Mouse (Mus musculus) midbrain, embryonic 16.5 days (tissue): Measurements from ENCODE around the gene Desi1. TPM values are rescaled to one million over a fixed set of nuclear protein-coding genes. Genes with fewer than 3 reads are reported as not detected.

ENCODE experiments used
- ATAC-seq: fragments of 200-750 bp; cut with Nextera tagmentation; 2 replicates; pipeline ENCODE4 v1.8.0; 2017; ENCODE audit warnings: moderate TSS enrichment
- H3K27ac ChIP-seq: fragments of 300-500 bp; sonication (generic); 2 replicates; pipeline ENCODE4 v1.5.1; 2014; ENCODE audit warnings: mild to moderate bottlenecking, low read length, mixed read lengths
- H3K27me3 ChIP-seq: fragments of 300-500 bp; sonication (generic); 2 replicates; pipeline ENCODE4 v1.6.1; 2014; ENCODE audit warnings: low read depth, low read length, mixed read lengths; ENCODE audit not compliant: control insufficient read depth, insufficient read depth
- H3K36me3 ChIP-seq: fragments of 300-500 bp; sonication (generic); 2 replicates; pipeline ENCODE4 v1.6.1; 2014; ENCODE audit warnings: mild to moderate bottlenecking, low read length, moderate library complexity, mixed read lengths; ENCODE audit not compliant: control insufficient read depth, insufficient read depth
- H3K4me1 ChIP-seq: fragments of 300-500 bp; sonication (generic); 2 replicates; pipeline ENCODE4 v1.6.1; 2014; ENCODE audit warnings: mild to moderate bottlenecking, low read length, mixed read lengths; ENCODE audit not compliant: control insufficient read depth, insufficient read depth
- H3K4me2 ChIP-seq: fragments of 300-500 bp; sonication (generic); 2 replicates; pipeline ENCODE4 v1.6.1; 2014; ENCODE audit warnings: mild to moderate bottlenecking, low read length, mixed read lengths
- H3K4me3 ChIP-seq: fragments of 300-500 bp; sonication (generic); 2 replicates; pipeline ENCODE4 v1.5.1; 2014; ENCODE audit warnings: low read depth, mild to moderate bottlenecking, low read length, moderate library complexity, mixed read lengths
- H3K9ac ChIP-seq: fragments of 300-500 bp; sonication (generic); 2 replicates; pipeline ENCODE4 v1.6.1; 2014; ENCODE audit warnings: low read depth, low read length, mixed read lengths
- H3K9me3 ChIP-seq: fragments of 300-500 bp; sonication (generic); replicated peaks from 2 replicates; pipeline ENCODE4 v1.6.1; 2014; ENCODE audit warnings: mild to moderate bottlenecking, low read length, mixed read lengths; ENCODE audit not compliant: control insufficient read depth, poor library complexity, severe bottlenecking
- WGBS: fragments of 180-500 bp; shearing (Covaris S2); extraction: QIAGEN DNeasy Blood & Tissue Kit; methylation state at CpG from one replicate; pipeline ENCODE4 v1.1.7; 2014; 5-methylcytosine and 5-hydroxymethylcytosine counted together
- polyA plus RNA-seq: library from polyadenylated mRNA; unstranded; fragments of >200 nt; fragmentation: Nextera tagmentation; extraction: Ambion mirVana; gene quantifications from 2 replicates; pipeline ENCODE4 v1.2.1, GENCODE M21; 2015

The Desi1 gene
- polyA plus RNA-seq: 46.4 and 47.2 TPM in 2 replicates

DNA sequence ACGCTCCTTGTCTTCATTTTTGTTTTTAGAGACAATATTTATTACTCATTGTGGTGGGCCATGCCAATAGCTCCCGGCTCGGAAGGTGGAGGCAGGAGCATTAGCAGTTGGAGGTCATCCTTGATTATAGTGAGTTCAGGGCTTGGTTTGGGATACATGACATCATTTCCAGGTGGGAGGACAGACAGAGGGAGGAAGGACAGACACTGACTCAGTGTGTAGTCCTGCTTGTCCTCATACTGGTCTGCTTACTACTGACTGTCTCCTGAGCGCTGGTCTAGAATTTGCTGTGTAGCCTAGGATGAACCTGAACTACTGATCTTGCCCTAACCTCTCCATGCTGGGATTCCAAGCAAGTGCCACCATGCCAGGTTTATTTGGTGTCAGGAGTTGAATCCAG is at the start of gene Desi1:
Desi1 (minus strand) TSS at position 101 of the 400 bp plus-strand sequence.
- Histone ChIP-seq H3K9me3 (no peaks in the 10 kb centered on the region), H3K4me3 (no peak within 1 kb of the TSS), H3K27ac (no peak within 1 kb of the TSS), H3K36me3 (peaks cover 34% of the 10 kb centered on the region), H3K9ac (no peak within 1 kb of the TSS), H3K4me1 (no peaks in the 10 kb centered on the region), H3K27me3 (no peaks in the 10 kb centered on the region), H3K4me2 (no peak within 1 kb of the TSS)
- ATAC-seq: no peak
- WGBS: 96% methylated on average over 4 of the region's 4 CpGs

GRCm38 (mm10) chr15:82081161-82081560 is 47.5 kb upstream of the Desi1 start:
- WGBS: 25% methylated on average over 7 of the region's 7 CpGs
- Histone ChIP-seq H3K9me3 (no peaks in the 10 kb centered on the region), H3K27ac (no peak overlapping the region), H3K4me1 (no peaks in the 10 kb centered on the region), H3K27me3 (no peaks in the 10 kb centered on the region), H3K36me3 (no peaks in the 10 kb centered on the region), H3K4me2 (no peak overlapping the region), H3K9ac (no peak overlapping the region), H3K4me3 (no peak overlapping the region)
- ATAC-seq: no peak

- Histone ChIP-seq H3K36me3 (no peaks in the 10 kb centered on the region), H3K4me1 (no peaks in the 10 kb centered on the region), H3K9me3 (no peaks in the 10 kb centered on the region), H3K4me2 (no peak overlapping the region), H3K27ac (no peak overlapping the region), H3K4me3 (no peak overlapping the region), H3K27me3 (no peaks in the 10 kb centered on the region), H3K9ac (no peak overlapping the region)
- 68% methylated on average over 10 of the region's 10 CpGs for WGBS
- no peak for ATAC-seq
These were observed 46.2 kb upstream of the Desi1 start for GRCm38 (mm10) chr15:82079883-82080282.

DNA sequence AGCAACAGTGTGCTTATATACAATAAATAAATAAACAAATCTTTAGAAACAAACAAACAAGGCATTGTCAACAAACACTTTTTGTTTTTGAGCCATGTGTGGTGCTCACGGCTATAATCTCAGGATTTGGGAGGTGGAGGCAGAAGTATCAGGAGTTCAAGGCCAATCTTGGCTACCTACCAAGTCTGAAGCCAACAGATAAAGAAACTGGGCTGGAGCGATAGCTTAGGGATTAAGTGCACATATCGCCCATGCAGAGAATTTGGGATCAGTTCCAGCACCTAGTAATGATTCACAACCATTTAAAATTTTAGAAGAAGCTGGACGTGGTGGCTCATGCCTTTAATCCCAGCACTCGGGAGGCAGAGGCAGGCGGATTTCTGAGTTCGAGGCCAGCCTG is 39.8 kb upstream of the Desi1 start:
- H3K4me3 ChIP-seq: no peak overlapping the region
- H3K4me1 ChIP-seq: no peaks in the 10 kb centered on the region; the same call in 1 of the 2 replicates
- no peak for ATAC-seq
- H3K4me2 ChIP-seq: no peak overlapping the region
- no peaks in the 10 kb centered on the region for H3K9me3 ChIP-seq
- 86% methylated on average over 7 of the region's 7 CpGs for WGBS
- no peaks in the 10 kb centered on the region for H3K36me3 ChIP-seq
- no peak overlapping the region for H3K27ac ChIP-seq
- no peak overlapping the region for H3K9ac ChIP-seq
- peaks cover 21% of the 10 kb centered on the region for H3K27me3 ChIP-seq

- Histone ChIP-seq H3K4me2 (no peak overlapping the region), H3K4me3 (no peak overlapping the region)
- WGBS: 94% methylated on average over 26 of the region's 26 CpGs
These were observed 38.3 kb upstream of the Desi1 start for GRCm38 (mm10) chr15:82071816-82072469.

GRCm38 (mm10) chr15:82069898-82070297 is 36.2 kb upstream of the Desi1 start, which contains the start of gene Mei1:
Gene Mei1 (plus strand): TSS chr15:82069996.
- Histone ChIP-seq H3K9ac (no peak within 1 kb of the TSS), H3K27ac (no peak within 1 kb of the TSS), H3K4me2 (peak within 1 kb of the TSS; percentile 54), H3K27me3 (peaks cover 27% of the 10 kb centered on the region), H3K4me3 (peak within 1 kb of the TSS; percentile 27), H3K4me1 (no peaks in the 10 kb centered on the region; the same call in 1 of the 2 replicates), H3K36me3 (no peaks in the 10 kb centered on the region), H3K9me3 (no peaks in the 10 kb centered on the region)
- WGBS: 19% methylated on average over 40 of the region's 40 CpGs
- ATAC-seq: no peak

More at GRCm38 (mm10) chr15:82071816-82072469, 38.3 kb upstream of the Desi1 start:
- no peak overlapping the region for H3K9ac ChIP-seq
- H3K27ac ChIP-seq: no peak overlapping the region
- no peaks in the 10 kb centered on the region; the same call in 1 of the 2 replicates for H3K4me1 ChIP-seq
- H3K36me3 ChIP-seq: no peaks in the 10 kb centered on the region
- H3K9me3 ChIP-seq: no peaks in the 10 kb centered on the region
- ATAC-seq: no peak
- peaks cover 26% of the 10 kb centered on the region for H3K27me3 ChIP-seq

DNA sequence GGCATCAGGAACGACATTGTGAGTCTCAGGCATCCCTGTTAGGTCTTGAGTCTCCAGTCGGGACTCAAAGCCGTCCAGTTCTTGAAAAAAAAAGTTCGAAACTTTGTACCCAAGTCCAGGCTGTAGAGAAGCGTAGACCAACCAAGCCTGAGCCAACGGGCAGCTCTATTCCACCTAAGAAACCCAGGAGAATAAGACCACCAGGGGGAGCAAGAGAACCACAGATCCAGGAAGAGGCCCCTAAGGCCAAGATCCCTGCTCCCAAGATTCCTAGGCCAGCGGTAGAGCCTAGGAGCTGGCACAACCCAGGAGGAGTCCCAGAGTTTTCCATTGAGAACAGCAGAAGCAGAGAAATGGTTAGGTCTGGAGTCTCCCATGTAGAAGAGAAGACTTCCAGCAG is 31.8 kb upstream of the Desi1 start:
- H3K4me2 ChIP-seq: no peak overlapping the region
- WGBS: 18% methylated on average over 7 of the region's 7 CpGs
- H3K4me1 ChIP-seq: no peaks in the 10 kb centered on the region; the same call in 1 of the 2 replicates
- no peaks in the 10 kb centered on the region for H3K36me3 ChIP-seq
- no peak overlapping the region for H3K27ac ChIP-seq
- no peak overlapping the region for H3K9ac ChIP-seq
- H3K4me3 ChIP-seq: no peak overlapping the region
- peaks cover 33% of the 10 kb centered on the region for H3K27me3 ChIP-seq
- no peaks in the 10 kb centered on the region for H3K9me3 ChIP-seq
- ATAC-seq: no peak

DNA sequence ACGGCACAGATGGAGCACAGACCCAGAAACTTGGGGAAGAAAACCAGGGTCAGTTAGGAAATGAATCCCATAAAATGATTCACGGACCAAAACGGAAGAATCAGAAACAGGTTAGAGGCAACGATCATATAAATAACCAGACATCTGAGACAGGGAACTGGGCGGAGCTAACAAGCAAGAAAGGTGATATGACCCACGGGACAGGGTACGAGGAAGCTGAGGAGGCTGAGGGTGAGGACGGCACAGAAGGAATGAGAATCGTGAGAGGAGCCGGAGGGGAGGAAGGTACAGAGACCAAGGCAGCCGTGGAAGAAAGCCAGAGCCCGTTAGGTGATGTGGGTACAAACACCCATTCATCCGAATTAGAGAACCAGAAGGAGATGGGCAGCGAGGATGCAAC is 30.2 kb upstream of the Desi1 start:
- Histone ChIP-seq H3K27me3 (peaks cover 18% of the 10 kb centered on the region), H3K4me1 (no peaks in the 10 kb centered on the region), H3K9me3 (no peaks in the 10 kb centered on the region), H3K27ac (no peak overlapping the region), H3K4me3 (no peak overlapping the region), H3K36me3 (no peaks in the 10 kb centered on the region), H3K9ac (no peak overlapping the region), H3K4me2 (no peak overlapping the region)
- 77% methylated on average over 14 of the region's 14 CpGs for WGBS
- ATAC-seq: no peak

DNA sequence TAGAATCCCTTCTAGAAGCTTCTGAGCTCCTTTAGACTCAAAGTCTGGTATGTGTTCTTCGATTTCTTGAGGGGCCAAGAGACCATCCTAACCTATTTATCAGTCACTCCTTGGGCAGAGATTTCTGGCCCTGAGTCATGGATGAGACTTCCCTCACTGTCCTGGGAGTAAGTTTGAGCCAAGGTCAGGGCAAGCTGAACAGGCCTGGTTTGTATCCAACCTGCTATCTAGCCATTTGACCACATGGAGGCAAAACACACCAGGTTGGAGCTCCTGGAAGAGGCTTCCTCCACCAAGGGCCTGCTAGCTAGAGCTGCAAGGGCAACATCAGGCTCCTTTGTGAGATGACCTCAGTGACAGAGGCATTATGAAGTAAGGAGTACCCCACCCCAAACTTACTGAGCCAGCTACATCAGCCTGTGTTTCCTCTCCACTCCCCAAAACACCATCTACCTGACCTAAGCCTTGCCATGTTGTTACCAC is 25.1 kb upstream of the Desi1 start, which contains the start of gene 4930407I10Rik:
4930407I10Rik (plus strand) TSS at position 433 of the 483 bp plus-strand sequence.
- Histone ChIP-seq H3K27ac (no peak within 1 kb of the TSS), H3K9ac (no peak within 1 kb of the TSS), H3K4me1 (no peaks in the 10 kb centered on the region), H3K27me3 (peaks cover 4% of the 10 kb centered on the region; the same call in 1 of the 2 replicates), H3K36me3 (no peaks in the 10 kb centered on the region), H3K9me3 (no peaks in the 10 kb centered on the region), H3K4me3 (no peak within 1 kb of the TSS), H3K4me2 (no peak within 1 kb of the TSS)
- WGBS: 82% methylated on average over 1 of the region's 1 CpGs
- no peak for ATAC-seq
